Mouse (Mus musculus): ENCODE measurements around the gene Nrip1. TPM values are rescaled to one million over a fixed set of nuclear protein-coding genes. Genes with fewer than 3 reads are reported as not detected.

Gene Nrip1
- 28.6 and 31.6 TPM in 2 replicates for polyA plus RNA-seq (2015; fragmentation: Nextera tagmentation; extraction: Ambion mirVana)

DNA sequence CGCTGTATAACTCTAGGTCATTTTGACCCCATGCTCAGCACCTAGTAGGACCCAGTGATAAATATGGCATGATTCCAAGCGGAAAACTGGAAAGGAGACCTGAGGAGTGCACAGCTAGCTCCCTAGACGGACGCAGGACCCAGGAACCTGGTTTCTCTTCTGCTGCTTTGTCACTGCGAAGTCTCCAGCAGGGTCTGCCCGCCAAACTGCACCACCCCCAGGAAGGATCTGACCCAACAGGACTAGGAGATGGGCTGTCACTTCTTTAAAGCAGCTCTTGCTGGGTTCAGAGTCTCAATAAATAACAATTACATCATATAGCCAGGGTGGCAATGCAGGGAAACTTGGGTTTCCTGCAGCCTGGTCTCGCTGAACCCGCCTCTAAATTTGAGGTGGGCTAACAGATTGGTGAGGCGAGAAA, at the start of gene Nrip1:
Gene Nrip1 (minus strand): TSS at position 157 of the 421 bp plus-strand sequence.

All from spleen, postnatal 0 days (tissue).